Mouse (Mus musculus): ENCODE results near the gene Gm21972.

- no peak for TF ChIP-seq CTCF (IDR thresholded peaks at IDR 0.05; ENCODE audit: borderline replicate concordance, insufficient read depth, low read depth, low read length)
- TF ChIP-seq POLR2A (IDR thresholded peaks at IDR 0.05; ENCODE audit: borderline replicate concordance, insufficient read depth, low read length), result no peak
Measured at GRCm38 (mm10) chr1:86156075-86156474, 22.6 kb downstream of the Gm21972 start.
